Mouse (Mus musculus): ENCODE measurements around the gene Hadh.

GRCm38 (mm10) chr3:131271157-131271556 is 744 bp downstream of the Hadh start:
- no peak for TF ChIP-seq HCFC1 (IDR thresholded peaks at IDR 0.05; ENCODE audit: borderline replicate concordance, insufficient read depth, low read length)
- TF ChIP-seq CHD2 (IDR thresholded peaks at IDR 0.05; ENCODE audit: low read depth, low read length), result no peak
- TF ChIP-seq ZC3H11A (IDR thresholded peaks at IDR 0.05; ENCODE audit: borderline replicate concordance, low read depth, low read length), result no peak
